Mouse (Mus musculus): Measurements from ENCODE around the gene Gps2. TPM values are rescaled to one million over a fixed set of nuclear protein-coding genes. Genes with fewer than 3 reads are reported as not detected.

Gps2 gene
- total and polyA plus RNA-seq, 3 experiments, result 25.0 to 73.6 (median 29.4) TPM

GRCm38 (mm10) chr11:69937834-69938233 is 24.1 kb downstream of the Gps2 start:
- H3K36me3 ChIP-seq (replicated peaks in 1 of 2; ENCODE audit: control insufficient read depth in 1 of 2, insufficient read depth in 1 of 2, low read length in 1 of 2), result peaks cover 0 to 2% of the 10 kb centered on the region in 2 experiments
- in situ Hi-C loops (cut with MboI; ENCODE audit: low pct_ligation_motif_present, low pct_unique_long_range_greater_than_20kb, low sequenced_read_pairs), result no loop called here
- TF ChIP-seq USF2 (conservative IDR thresholded peaks at IDR 0.05; ENCODE audit: low read depth, low read length) (no peak), ETS1 (conservative IDR thresholded peaks at IDR 0.05; ENCODE audit: low read depth, low read length) (no peak)
- DNase-seq (ENCODE audit: extremely low read depth), result no peak
- peaks cover 65% of the 10 kb centered on the region for H3K27me3 ChIP-seq (replicated peaks)
- H3K9ac ChIP-seq (ENCODE audit: insufficient read depth, low read depth), result no peak overlapping the region
- peaks cover 0 to 36% of the 10 kb centered on the region in 2 experiments; a peak in 3 of 4 replicates for H3K4me1 ChIP-seq (ENCODE audit: control insufficient read depth in 1 of 2, insufficient read depth in 2 of 2)
- H3K4me3 ChIP-seq (replicated peaks in 1 of 3; ENCODE audit: low read depth in 2 of 3, low read length in 2 of 3, poor library complexity in 1 of 3), result no peak overlapping the region
- H3K4me2 ChIP-seq (ENCODE audit: insufficient read depth, low read depth, poor library complexity, severe bottlenecking), result no peak overlapping the region
- H3K9me3 ChIP-seq (replicated peaks; ENCODE audit: low read length), result no peaks in the 10 kb centered on the region
- no peaks in the 10 kb centered on the region for H3K79me2 ChIP-seq (replicated peaks; ENCODE audit: control insufficient read depth, extremely low read depth, insufficient read depth, poor library complexity, severe bottlenecking)
- H3K27ac ChIP-seq (ENCODE audit: insufficient read depth, low read depth), result no peak overlapping the region
- dilution Hi-C loops (cut with MboI; ENCODE audit: extremely low pct_ligation_motif_present, extremely low pct_unique_long_range_greater_than_20kb, low sequenced_read_pairs), result no loop called here

GRCm38 (mm10) chr11:69938401-69938979 is 24.8 kb downstream of the Gps2 start:
- dilution Hi-C loops (cut with MboI; ENCODE audit: extremely low pct_ligation_motif_present, extremely low pct_unique_long_range_greater_than_20kb, low sequenced_read_pairs), result no loop called here
- H3K9ac ChIP-seq (ENCODE audit: insufficient read depth, low read depth), result no peak overlapping the region
- H3K9me3 ChIP-seq (replicated peaks; ENCODE audit: low read length), result no peaks in the 10 kb centered on the region
- H3K27me3 ChIP-seq (replicated peaks), result peaks cover 65% of the 10 kb centered on the region
- TF ChIP-seq TCF12 (IDR thresholded peaks at IDR 0.05; ENCODE audit: low read depth, low read length), result no peak
- TF ChIP-seq MXI1 (IDR thresholded peaks at IDR 0.05; ENCODE audit: low read depth, low read length), result no peak
- TF ChIP-seq PAX5 (IDR thresholded peaks at IDR 0.05; ENCODE audit: low read length), result no peak
- no peak for TF ChIP-seq E2F4 (IDR thresholded peaks at IDR 0.05; ENCODE audit: insufficient replicate concordance, low read depth, low read length)
- no peak overlapping the region for H3K4me3 ChIP-seq (replicated peaks in 1 of 3; ENCODE audit: low read depth in 2 of 3, low read length in 2 of 3, poor library complexity in 1 of 3)
- no peaks in the 10 kb centered on the region for H3K79me2 ChIP-seq (replicated peaks; ENCODE audit: control insufficient read depth, extremely low read depth, insufficient read depth, poor library complexity, severe bottlenecking)
- in situ Hi-C loops (cut with MboI; ENCODE audit: low pct_ligation_motif_present, low pct_unique_long_range_greater_than_20kb, low sequenced_read_pairs), result no loop called here
- no peak for DNase-seq (ENCODE audit: extremely low read depth)
- peaks cover 0 to 36% of the 10 kb centered on the region in 2 experiments; a peak in 3 of 4 replicates for H3K4me1 ChIP-seq (ENCODE audit: control insufficient read depth in 1 of 2, insufficient read depth in 2 of 2)
- no peak overlapping the region for H3K27ac ChIP-seq (ENCODE audit: insufficient read depth, low read depth)
- H3K36me3 ChIP-seq (replicated peaks in 1 of 2; ENCODE audit: control insufficient read depth in 1 of 2, insufficient read depth in 1 of 2, low read length in 1 of 2), result peaks cover 0 to 5% of the 10 kb centered on the region in 2 experiments
- H3K4me2 ChIP-seq (ENCODE audit: insufficient read depth, low read depth, poor library complexity, severe bottlenecking), result no peak overlapping the region

- Histone ChIP-seq H3K27me3 (replicated peaks) (peaks cover 65% of the 10 kb centered on the region), H3K4me1 (ENCODE audit: control insufficient read depth in 1 of 2, insufficient read depth in 2 of 2) (peaks cover 0 to 29% of the 10 kb centered on the region in 2 experiments; a peak in 3 of 4 replicates), H3K4me2 (ENCODE audit: insufficient read depth, low read depth, poor library complexity, severe bottlenecking) (no peak overlapping the region), H3K9me3 (replicated peaks; ENCODE audit: low read length) (no peaks in the 10 kb centered on the region), H3K4me3 (replicated peaks in 1 of 3; ENCODE audit: low read depth in 2 of 3, low read length in 2 of 3, poor library complexity in 1 of 3) (no peak overlapping the region), H3K36me3 (replicated peaks in 1 of 2; ENCODE audit: control insufficient read depth in 1 of 2, insufficient read depth in 1 of 2, low read length in 1 of 2) (peaks cover 0 to 6% of the 10 kb centered on the region in 2 experiments), H3K9ac (ENCODE audit: insufficient read depth, low read depth) (no peak overlapping the region), H3K27ac (ENCODE audit: insufficient read depth, low read depth) (no peak overlapping the region), H3K79me2 (replicated peaks; ENCODE audit: control insufficient read depth, extremely low read depth, insufficient read depth, poor library complexity, severe bottlenecking) (no peaks in the 10 kb centered on the region)
- no peak for DNase-seq (ENCODE audit: extremely low read depth)
- dilution Hi-C loops (cut with MboI; ENCODE audit: extremely low pct_ligation_motif_present, extremely low pct_unique_long_range_greater_than_20kb, low sequenced_read_pairs), result no loop called here
- TF ChIP-seq SIN3A (IDR thresholded peaks at IDR 0.05; ENCODE audit: low read length) (no peak), CHD1 (IDR thresholded peaks at IDR 0.05; ENCODE audit: low read depth, low read length) (no peak), E2F4 (IDR thresholded peaks at IDR 0.05; ENCODE audit: insufficient replicate concordance, low read depth, low read length) (no peak), POLR2A (IDR thresholded peaks at IDR 0.05; ENCODE audit: low read depth, low read length) (no peak), MYC (IDR thresholded peaks at IDR 0.05; ENCODE audit: low read depth, low read length) (no peak), PAX5 (IDR thresholded peaks at IDR 0.05; ENCODE audit: low read length) (no peak), ELF1 (IDR thresholded peaks at IDR 0.05; ENCODE audit: low read depth, low read length) (no peak), RAD21 (IDR thresholded peaks at IDR 0.05; ENCODE audit: low read depth, low read length) (no peak), BHLHE40 (IDR thresholded peaks at IDR 0.05; ENCODE audit: low read depth, low read length) (no peak), MXI1 (IDR thresholded peaks at IDR 0.05; ENCODE audit: low read depth, low read length) (no peak), TBP (conservative IDR thresholded peaks at IDR 0.05; ENCODE audit: low read depth, low read length) (no peak), MAFK (IDR thresholded peaks at IDR 0.05; ENCODE audit: insufficient replicate concordance, low read length) (no peak), UBTF (IDR thresholded peaks at IDR 0.05; ENCODE audit: low read depth, low read length) (no peak), CHD2 (IDR thresholded peaks at IDR 0.05; ENCODE audit: low read length) (no peak), KAT2A (IDR thresholded peaks at IDR 0.05; ENCODE audit: insufficient replicate concordance, low read length) (no peak), GABPA (IDR thresholded peaks at IDR 0.05; ENCODE audit: insufficient replicate concordance, low read depth, low read length) (no peak)
- in situ Hi-C loops (cut with MboI; ENCODE audit: low pct_ligation_motif_present, low pct_unique_long_range_greater_than_20kb, low sequenced_read_pairs), result no loop called here
Observed at GRCm38 (mm10) chr11:69939181-69939580, 25.5 kb downstream of the Gps2 start.
